In the genomic region with DNA sequence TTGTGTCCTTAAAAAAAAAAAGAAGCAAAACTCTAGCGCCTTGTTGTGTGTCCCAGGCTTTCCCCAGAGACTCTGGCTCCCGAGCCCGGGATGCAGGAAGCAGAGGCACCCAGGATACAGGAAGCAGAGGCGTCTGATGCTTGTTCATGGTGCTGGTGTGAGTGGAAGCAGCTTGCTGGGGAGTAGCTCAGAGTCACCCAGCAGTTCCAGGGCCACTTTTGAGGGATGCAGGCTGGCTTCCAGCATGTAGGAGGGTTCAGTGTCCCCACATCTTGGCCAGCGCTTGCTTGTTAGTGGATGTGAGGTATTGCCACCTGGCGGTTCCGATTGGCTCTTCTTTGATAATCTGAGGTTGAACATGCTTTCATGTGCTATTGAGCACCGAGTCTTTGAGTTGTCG, we compare ENCODE assay signal across 14 mouse cellular contexts. TPM values are rescaled to one million over a fixed set of nuclear protein-coding genes. Genes with fewer than 3 reads are reported as not detected.
DNase-seq lines count a peak whose midpoint lies in the region; ATAC-seq and TF ChIP-seq lines count a peak whose summit lies in the region.
"Had no signal": no experiment of that assay in that cellular context is flagged by ENCODE, and none has a peak within 500 bp of the region (broad histone marks: within the 10 kb centered on the region; RNA-seq: fewer than 3 reads in every experiment).

No protein-coding gene starts in this region.

- peak overlapping the region; percentile 41; the same call in 1 of the 2 replicates for H3K27ac ChIP-seq in hindbrain, postnatal 0 days
- no peak overlapping the region for H3K27ac ChIP-seq in hindbrain, embryonic 12.5 days
- no peak overlapping the region for H3K27ac ChIP-seq in neural tube, embryonic 15.5 days (replicated peaks)
- 0 out of 2 replicates have a peak overlapping the region, but pooled peaks have one; percentile 94 for H3K27ac ChIP-seq in intestine, embryonic 15.5 days
- 0 out of 2 replicates have a peak overlapping the region, but pooled peaks have one; percentile 95 for H3K27ac ChIP-seq in stomach, postnatal 0 days (replicated peaks)

- 75% methylated on average over 9 of the region's 9 CpGs for WGBS in hindbrain, postnatal 0 days
- 87% methylated on average over 9 of the region's 9 CpGs for whole genome bisulfite sequencing in hindbrain, embryonic 12.5 days
- WGBS in neural tube, embryonic 15.5 days = 90% methylated on average over 9 of the region's 9 CpGs
- 76% methylated on average over 9 of the region's 9 CpGs for WGBS in intestine, embryonic 15.5 days
- WGBS in stomach, postnatal 0 days = 67% methylated on average over 9 of the region's 9 CpGs

- DNase-seq in hindbrain, postnatal 0 days (ENCODE audit: low spot score) = no peak
- no peak for DNase-seq in neural tube, embryonic 10.5 days (ENCODE audit: extremely low spot score, low spot score)
- DNase-seq in stomach, postnatal 0 days (ENCODE audit: low spot score) = no peak
- DNase-seq in natural killer cell, adult 2 months (ENCODE audit: low spot score in 2 of 2) = no peak
- DNase-seq in right cerebral cortex, postnatal 10 days (ENCODE audit: low spot score in 2 of 2) = no peak
- DNase-seq: spleen, adult 18-20 months; thymus, postnatal 36 days had no signal

- TF ChIP-seq EP300 in stomach, postnatal 0 days (optimal IDR thresholded peaks at IDR 0.05) = no peak

- TF ChIP-seq CTCF in hindbrain, postnatal 0 days (IDR thresholded peaks at IDR 0.05; ENCODE audit: low read depth) = no peak
- TF ChIP-seq CTCF in stomach, postnatal 0 days (IDR thresholded peaks at IDR 0.05; ENCODE audit: low read depth) = no peak

- no peak overlapping the region for H3K9ac ChIP-seq in hindbrain, postnatal 0 days (replicated peaks; ENCODE audit: low read length)
- H3K9ac ChIP-seq in hindbrain, embryonic 12.5 days = no peak overlapping the region
- H3K9ac ChIP-seq in neural tube, embryonic 15.5 days (replicated peaks) = no peak overlapping the region
- H3K9ac ChIP-seq in intestine, embryonic 15.5 days = 0 out of 2 replicates have a peak overlapping the region, but pooled peaks have one; percentile 12
- H3K9ac ChIP-seq in stomach, postnatal 0 days (ENCODE audit: low read length) = no peak overlapping the region

- H3K4me2 ChIP-seq in hindbrain, postnatal 0 days (ENCODE audit: low read depth, low read length) = no peak overlapping the region
- H3K4me2 ChIP-seq in hindbrain, embryonic 12.5 days (replicated peaks) = no peak overlapping the region
- H3K4me2 ChIP-seq in neural tube, embryonic 15.5 days = peak overlapping the region; percentile 43; the same call in 1 of the 2 replicates
- H3K4me2 ChIP-seq in intestine, embryonic 15.5 days (replicated peaks) = peak overlapping the region; percentile 66
- peak overlapping the region; percentile 58; the same call in 1 of the 2 replicates for H3K4me2 ChIP-seq in stomach, postnatal 0 days (replicated peaks; ENCODE audit: low read depth)

- no peak for ATAC-seq in hindbrain, postnatal 0 days
- ATAC-seq in hindbrain, embryonic 12.5 days (ENCODE audit: low FRiP score) = no peak
- no peak for ATAC-seq in neural tube, embryonic 15.5 days (ENCODE audit: low FRiP score)
- ATAC-seq in intestine, embryonic 15.5 days = no peak
- no peak for ATAC-seq in stomach, postnatal 0 days (ENCODE audit: low FRiP score, low TSS enrichment)
- ATAC-seq: midbrain, embryonic 13.5 days had no signal

- no peaks in the 10 kb centered on the region for H3K27me3 ChIP-seq in hindbrain, postnatal 0 days (ENCODE audit: insufficient read depth, low read length)
- no peaks in the 10 kb centered on the region for H3K27me3 ChIP-seq in hindbrain, embryonic 12.5 days
- no peaks in the 10 kb centered on the region for H3K27me3 ChIP-seq in neural tube, embryonic 15.5 days (replicated peaks)
- no peaks in the 10 kb centered on the region for H3K27me3 ChIP-seq in intestine, embryonic 15.5 days (replicated peaks)
- H3K27me3 ChIP-seq in stomach, postnatal 0 days (ENCODE audit: control insufficient read depth, insufficient read depth, low read length) = no peaks in the 10 kb centered on the region
- H3K27me3 ChIP-seq: midbrain, embryonic 13.5 days had no signal

- no peaks in the 10 kb centered on the region for H3K36me3 ChIP-seq in hindbrain, postnatal 0 days (ENCODE audit: insufficient read depth, low read length)
- no peaks in the 10 kb centered on the region for H3K36me3 ChIP-seq in hindbrain, embryonic 12.5 days
- H3K36me3 ChIP-seq in neural tube, embryonic 15.5 days = 0 out of 2 replicates have a peak, but pooled peaks cover 2% of the 10 kb centered on the region
- H3K36me3 ChIP-seq in intestine, embryonic 15.5 days = no peaks in the 10 kb centered on the region
- H3K36me3 ChIP-seq in stomach, postnatal 0 days (ENCODE audit: control insufficient read depth, insufficient read depth, low read length) = no peaks in the 10 kb centered on the region

- H3K4me3 ChIP-seq in hindbrain, postnatal 0 days (ENCODE audit: low read length) = no peak overlapping the region
- H3K4me3 ChIP-seq in hindbrain, embryonic 12.5 days = no peak overlapping the region
- H3K4me3 ChIP-seq in neural tube, embryonic 15.5 days (replicated peaks) = no peak overlapping the region
- no peak overlapping the region; the same call in 1 of the 2 replicates for H3K4me3 ChIP-seq in intestine, embryonic 15.5 days (replicated peaks)
- H3K4me3 ChIP-seq in stomach, postnatal 0 days (ENCODE audit: low read depth, low read length) = no peak overlapping the region
- H3K4me3 ChIP-seq: midbrain, embryonic 13.5 days had no signal

- H3K4me1 ChIP-seq in hindbrain, postnatal 0 days (ENCODE audit: insufficient read depth, low read length) = peaks cover 12% of the 10 kb centered on the region
- H3K4me1 ChIP-seq in hindbrain, embryonic 12.5 days = peaks cover 34% of the 10 kb centered on the region
- H3K4me1 ChIP-seq in neural tube, embryonic 15.5 days = peaks cover 42% of the 10 kb centered on the region
- peaks cover 28% of the 10 kb centered on the region for H3K4me1 ChIP-seq in intestine, embryonic 15.5 days (replicated peaks)
- peaks cover 15% of the 10 kb centered on the region for H3K4me1 ChIP-seq in stomach, postnatal 0 days (replicated peaks; ENCODE audit: control insufficient read depth, insufficient read depth)

- no peaks in the 10 kb centered on the region for H3K9me3 ChIP-seq in hindbrain, postnatal 0 days (ENCODE audit: low read length)
- H3K9me3 ChIP-seq in hindbrain, embryonic 12.5 days (replicated peaks) = no peaks in the 10 kb centered on the region
- H3K9me3 ChIP-seq in neural tube, embryonic 15.5 days (replicated peaks) = no peaks in the 10 kb centered on the region
- H3K9me3 ChIP-seq in intestine, embryonic 15.5 days = no peaks in the 10 kb centered on the region
- no peaks in the 10 kb centered on the region for H3K9me3 ChIP-seq in stomach, postnatal 0 days (ENCODE audit: control insufficient read depth, low read length)
- H3K9me3 ChIP-seq: midbrain, embryonic 13.5 days had no signal

RNA-seq across cellular contexts. Expression of a gene that starts 9.2 kb away (rescaled TPM):
- 249 and 259 TPM in 2 replicates for total RNA-seq in hindbrain, postnatal 0 days (2014; rRNA removed)
- 455 and 488 TPM in 2 replicates for polyA plus RNA-seq in hindbrain, postnatal 0 days (2015; fragmentation: Nextera tagmentation; extraction: Ambion mirVana)
- polyA plus RNA-seq in hindbrain, embryonic 12.5 days (2016; fragmentation: Nextera tagmentation; extraction: Ambion mirVana) = 128 and 132 TPM in 2 replicates
- 402 and 456 TPM in 2 replicates for polyA plus RNA-seq in neural tube, embryonic 15.5 days (2015; fragmentation: Nextera tagmentation; extraction: Ambion mirVana)
- polyA plus RNA-seq in intestine, embryonic 15.5 days (2015; fragmentation: Nextera tagmentation; extraction: Ambion mirVana) = 57.8 and 60.0 TPM in 2 replicates
- polyA plus RNA-seq in stomach, postnatal 0 days (2015; fragmentation: Nextera tagmentation; extraction: Ambion mirVana) = 51.7 and 55.0 TPM in 2 replicates

RNA-seq across cellular contexts. Expression of a gene that starts 28.5 kb away (rescaled TPM):
- not detected in 2 replicates for total RNA-seq in hindbrain, postnatal 0 days (2014; rRNA removed)
- polyA plus RNA-seq in hindbrain, postnatal 0 days (2015; fragmentation: Nextera tagmentation; extraction: Ambion mirVana) = not detected in 2 replicates
- 2.4 and 2.9 TPM in 2 replicates for polyA plus RNA-seq in hindbrain, embryonic 12.5 days (2016; fragmentation: Nextera tagmentation; extraction: Ambion mirVana)
- not detected in 2 replicates for polyA plus RNA-seq in neural tube, embryonic 15.5 days (2015; fragmentation: Nextera tagmentation; extraction: Ambion mirVana)
- polyA plus RNA-seq in intestine, embryonic 15.5 days (2015; fragmentation: Nextera tagmentation; extraction: Ambion mirVana) = 0.30 and 0.42 TPM in 2 replicates
- polyA plus RNA-seq in stomach, postnatal 0 days (2015; fragmentation: Nextera tagmentation; extraction: Ambion mirVana) = 0.52 and 0.87 TPM in 2 replicates
- total RNA-seq: heart, postnatal 10 days; left cerebral cortex, postnatal 25 days had no signal
- polyA plus RNA-seq: frontal cortex, adult 2 months had no signal

RNA-seq across cellular contexts. Expression of a gene that starts 35.0 kb away (rescaled TPM):
- total RNA-seq in hindbrain, postnatal 0 days (2014; rRNA removed) = 0.47 and 1.4 TPM in 2 replicates
- polyA plus RNA-seq in hindbrain, postnatal 0 days (2015; fragmentation: Nextera tagmentation; extraction: Ambion mirVana) = 0.71 and 0.79 TPM in 2 replicates
- 0.82 and 2.3 TPM in 2 replicates for polyA plus RNA-seq in hindbrain, embryonic 12.5 days (2016; fragmentation: Nextera tagmentation; extraction: Ambion mirVana)
- polyA plus RNA-seq in neural tube, embryonic 15.5 days (2015; fragmentation: Nextera tagmentation; extraction: Ambion mirVana) = 0.31 and 3.3 TPM in 2 replicates
- polyA plus RNA-seq in intestine, embryonic 15.5 days (2015; fragmentation: Nextera tagmentation; extraction: Ambion mirVana) = 29.2 and 30.8 TPM in 2 replicates
- polyA plus RNA-seq in stomach, postnatal 0 days (2015; fragmentation: Nextera tagmentation; extraction: Ambion mirVana) = 13.8 and 14.4 TPM in 2 replicates

Comparison
In these comparisons a context has a peak if more than half of its experiments do, and no peak if none do; other contexts are left out.
1. H3K27ac ChIP-seq: peak in hindbrain, postnatal 0 days (single experiment), intestine, embryonic 15.5 days (single experiment) and stomach, postnatal 0 days (single experiment); none in hindbrain, embryonic 12.5 days (single experiment) and neural tube, embryonic 15.5 days (single experiment).
2. H3K4me2 ChIP-seq: peak in neural tube, embryonic 15.5 days (single experiment), intestine, embryonic 15.5 days (single experiment) and stomach, postnatal 0 days (single experiment); none in hindbrain, postnatal 0 days (single experiment) and hindbrain, embryonic 12.5 days (single experiment).